Mouse (Mus musculus): Measurements from ENCODE around the gene Hexim1. TPM values are rescaled to one million over a fixed set of nuclear protein-coding genes. Genes with fewer than 3 reads are reported as not detected.

Hexim1 gene
- polyA plus RNA-seq, 1 experiment from 2014 or later, result 5.4 TPM

- no peaks in the 10 kb centered on the region for H3K36me3 ChIP-seq
- peak overlapping the region; percentile 70 for H3K4me2 ChIP-seq
- H3K4me3 ChIP-seq (replicated peaks), result peak overlapping the region; percentile 92
- WGBS, result under 1% methylated on average over 48 of the region's 58 CpGs
- H3K9me3 ChIP-seq, result no peaks in the 10 kb centered on the region
- ATAC-seq (ENCODE audit: insufficient read depth, low FRiP score, low read depth), result peak; percentile 93
- no peaks in the 10 kb centered on the region for H3K27me3 ChIP-seq (replicated peaks)
- peak overlapping the region; percentile 97 for H3K27ac ChIP-seq
- H3K4me1 ChIP-seq, result peaks cover 24% of the 10 kb centered on the region
- H3K9ac ChIP-seq, result peak overlapping the region; percentile 99
These were observed 16.8 kb downstream of the Hexim1 start for GRCm38 (mm10) chr11:103132576-103133455.

- H3K9me3 ChIP-seq, result no peaks in the 10 kb centered on the region
- peaks cover 3% of the 10 kb centered on the region; the same call in 1 of the 2 replicates for H3K36me3 ChIP-seq
- H3K4me3 ChIP-seq (replicated peaks), result peak overlapping the region; percentile 28
- H3K4me1 ChIP-seq, result peaks cover 24% of the 10 kb centered on the region
- H3K4me2 ChIP-seq, result peak overlapping the region; percentile 52
- no peak for ATAC-seq (ENCODE audit: insufficient read depth, low FRiP score, low read depth)
- no peaks in the 10 kb centered on the region for H3K27me3 ChIP-seq (replicated peaks)
- 49% methylated on average over 6 of the region's 6 CpGs for WGBS
- peak overlapping the region; percentile 80 for H3K27ac ChIP-seq
- peak overlapping the region; percentile 29; the same call in 1 of the 2 replicates for H3K9ac ChIP-seq
These were observed 17.6 kb downstream of the Hexim1 start for GRCm38 (mm10) chr11:103133456-103134185.

DNA sequence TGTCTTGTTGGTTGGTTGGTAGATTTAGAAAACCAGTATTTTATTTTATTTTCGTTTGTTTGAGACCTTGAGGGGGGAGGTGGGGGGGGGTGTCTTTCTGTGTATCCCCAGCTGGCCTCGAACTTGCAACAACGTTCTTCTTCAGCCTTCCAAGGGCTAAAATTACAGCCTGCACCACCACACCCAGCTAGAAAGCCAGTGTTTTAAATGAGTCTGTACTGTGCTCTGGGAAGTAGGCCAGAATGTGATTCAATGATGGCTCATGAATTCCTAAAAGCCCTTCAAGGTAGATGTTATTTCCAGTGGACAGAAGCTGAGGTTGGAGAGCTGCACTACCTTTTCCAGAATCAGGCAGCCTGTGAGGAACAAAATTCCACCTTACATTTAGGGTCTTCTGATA is 18.2 kb downstream of the Hexim1 start:
- Histone ChIP-seq H3K9ac (no peak overlapping the region), H3K27ac (peak overlapping the region; percentile 80; the same call in 1 of the 2 replicates), H3K27me3 (replicated peaks) (no peaks in the 10 kb centered on the region), H3K4me3 (replicated peaks) (no peak overlapping the region), H3K36me3 (peaks cover 6% of the 10 kb centered on the region; the same call in 1 of the 2 replicates), H3K4me2 (no peak overlapping the region), H3K4me1 (peaks cover 24% of the 10 kb centered on the region), H3K9me3 (no peaks in the 10 kb centered on the region)
- ATAC-seq (ENCODE audit: insufficient read depth, low FRiP score, low read depth), result no peak
- 70% methylated on average over 3 of the region's 3 CpGs for WGBS

GRCm38 (mm10) chr11:103136039-103136577 is 20.1 kb downstream of the Hexim1 start:
- Histone ChIP-seq H3K9ac (no peak overlapping the region), H3K4me1 (peaks cover 21% of the 10 kb centered on the region), H3K36me3 (peaks cover 6% of the 10 kb centered on the region; the same call in 1 of the 2 replicates), H3K9me3 (no peaks in the 10 kb centered on the region), H3K27me3 (replicated peaks) (no peaks in the 10 kb centered on the region), H3K4me3 (replicated peaks) (no peak overlapping the region), H3K4me2 (no peak overlapping the region), H3K27ac (no peak overlapping the region)
- ATAC-seq (ENCODE audit: insufficient read depth, low FRiP score, low read depth), result no peak
- 77% methylated on average over 8 of the region's 8 CpGs for WGBS

GRCm38 (mm10) chr11:103139951-103140762 is 24.1 kb downstream of the Hexim1 start:
- Histone ChIP-seq H3K27ac (peak overlapping the region; percentile 91), H3K9ac (no peak overlapping the region), H3K9me3 (no peaks in the 10 kb centered on the region), H3K36me3 (peaks cover 6% of the 10 kb centered on the region; the same call in 1 of the 2 replicates), H3K27me3 (replicated peaks) (no peaks in the 10 kb centered on the region), H3K4me1 (peaks cover 38% of the 10 kb centered on the region), H3K4me2 (no peak overlapping the region), H3K4me3 (replicated peaks) (no peak overlapping the region)
- no peak for ATAC-seq (ENCODE audit: insufficient read depth, low FRiP score, low read depth)
- 73% methylated on average over 14 of the region's 14 CpGs for WGBS

DNA sequence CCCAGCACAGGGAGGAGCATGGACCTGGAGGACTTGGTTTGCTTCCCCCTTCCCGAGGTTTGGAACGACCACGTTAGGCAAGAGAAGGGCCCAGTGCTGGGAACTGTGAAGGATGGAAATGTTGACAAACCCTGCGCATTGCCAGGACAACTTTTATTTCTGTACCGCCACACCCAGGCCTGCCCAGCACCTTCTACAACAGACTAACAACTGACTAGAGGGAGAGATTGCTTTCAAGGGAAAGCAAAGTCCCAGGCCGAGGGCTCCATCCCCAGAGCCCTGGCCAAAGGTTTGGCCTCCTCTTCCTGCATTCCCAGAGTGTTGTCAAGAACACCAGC is 24.7 kb downstream of the Hexim1 start:
- no peak overlapping the region for H3K4me3 ChIP-seq (replicated peaks)
- peak overlapping the region; percentile 91 for H3K27ac ChIP-seq
- ATAC-seq (ENCODE audit: insufficient read depth, low FRiP score, low read depth), result no peak
- H3K4me2 ChIP-seq, result no peak overlapping the region
- H3K4me1 ChIP-seq, result peaks cover 38% of the 10 kb centered on the region
- H3K36me3 ChIP-seq, result peaks cover 6% of the 10 kb centered on the region; the same call in 1 of the 2 replicates
- no peak overlapping the region for H3K9ac ChIP-seq
- 31% methylated on average over 6 of the region's 6 CpGs for WGBS
- H3K9me3 ChIP-seq, result no peaks in the 10 kb centered on the region
- H3K27me3 ChIP-seq (replicated peaks), result no peaks in the 10 kb centered on the region

DNA sequence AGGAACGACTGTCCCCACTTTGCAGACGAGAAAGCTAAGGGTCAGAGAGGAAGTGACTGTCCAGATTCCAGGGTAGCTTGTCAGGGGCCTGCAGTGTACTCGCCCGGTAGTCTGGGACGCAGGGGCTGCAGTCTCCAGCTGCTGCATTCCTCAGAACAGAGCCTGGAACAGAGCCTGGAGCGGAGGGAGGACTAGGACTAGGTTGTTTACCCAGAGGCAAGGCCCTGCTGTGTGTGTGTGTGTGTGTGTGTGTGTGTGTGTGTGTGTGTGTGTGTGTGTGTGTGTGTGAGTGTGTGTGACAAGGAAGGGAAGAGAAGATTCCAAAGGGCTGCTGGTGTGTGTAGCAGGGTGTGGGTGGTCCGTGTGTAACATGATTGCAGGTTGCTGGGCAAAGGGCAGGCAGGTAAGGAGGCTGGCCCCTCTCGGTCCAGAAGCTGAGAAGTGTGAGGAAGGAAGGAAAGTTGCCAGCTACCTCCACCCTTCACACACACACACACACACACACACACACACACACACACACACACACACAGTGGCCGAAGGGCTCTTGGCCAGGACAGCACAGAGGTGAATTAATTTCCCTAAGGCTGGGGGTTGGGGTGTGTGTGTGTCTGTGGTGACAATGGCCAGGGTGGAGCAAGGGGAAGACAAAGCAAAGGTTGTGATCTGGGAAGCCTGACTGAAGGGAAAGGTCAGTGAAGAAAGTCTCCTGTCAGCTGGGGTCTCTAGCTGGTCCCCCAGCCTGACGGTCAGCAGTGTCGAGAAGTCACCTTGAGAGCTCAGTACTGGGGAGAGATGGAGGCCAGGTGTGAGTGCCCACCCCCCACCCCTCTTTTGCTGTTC is 25.3 kb downstream of the Hexim1 start:
- H3K4me2 ChIP-seq, result peak overlapping the region; percentile 30; the same call in 1 of the 2 replicates
- H3K9me3 ChIP-seq, result no peaks in the 10 kb centered on the region
- peak overlapping the region; percentile 91 for H3K27ac ChIP-seq
- H3K9ac ChIP-seq, result no peak overlapping the region
- H3K27me3 ChIP-seq (replicated peaks), result no peaks in the 10 kb centered on the region
- H3K36me3 ChIP-seq, result peaks cover 6% of the 10 kb centered on the region; the same call in 1 of the 2 replicates
- 15% methylated on average over 11 of the region's 11 CpGs for WGBS
- H3K4me1 ChIP-seq, result peaks cover 38% of the 10 kb centered on the region
- no peak overlapping the region for H3K4me3 ChIP-seq (replicated peaks)
- peak; percentile 75 for ATAC-seq (ENCODE audit: insufficient read depth, low FRiP score, low read depth)

GRCm38 (mm10) chr11:103141944-103142255 is 25.9 kb downstream of the Hexim1 start:
- Histone ChIP-seq H3K27me3 (replicated peaks) (no peaks in the 10 kb centered on the region), H3K9me3 (no peaks in the 10 kb centered on the region), H3K4me2 (peak overlapping the region; percentile 30; the same call in 1 of the 2 replicates), H3K36me3 (peaks cover 6% of the 10 kb centered on the region; the same call in 1 of the 2 replicates), H3K27ac (peak overlapping the region; percentile 91), H3K4me3 (replicated peaks) (no peak overlapping the region), H3K9ac (no peak overlapping the region), H3K4me1 (peaks cover 38% of the 10 kb centered on the region)
- 25% methylated on average over 1 of the region's 1 CpGs for WGBS
- peak; percentile 12; the same call in 1 of the 2 replicates for ATAC-seq (ENCODE audit: insufficient read depth, low FRiP score, low read depth)

DNA sequence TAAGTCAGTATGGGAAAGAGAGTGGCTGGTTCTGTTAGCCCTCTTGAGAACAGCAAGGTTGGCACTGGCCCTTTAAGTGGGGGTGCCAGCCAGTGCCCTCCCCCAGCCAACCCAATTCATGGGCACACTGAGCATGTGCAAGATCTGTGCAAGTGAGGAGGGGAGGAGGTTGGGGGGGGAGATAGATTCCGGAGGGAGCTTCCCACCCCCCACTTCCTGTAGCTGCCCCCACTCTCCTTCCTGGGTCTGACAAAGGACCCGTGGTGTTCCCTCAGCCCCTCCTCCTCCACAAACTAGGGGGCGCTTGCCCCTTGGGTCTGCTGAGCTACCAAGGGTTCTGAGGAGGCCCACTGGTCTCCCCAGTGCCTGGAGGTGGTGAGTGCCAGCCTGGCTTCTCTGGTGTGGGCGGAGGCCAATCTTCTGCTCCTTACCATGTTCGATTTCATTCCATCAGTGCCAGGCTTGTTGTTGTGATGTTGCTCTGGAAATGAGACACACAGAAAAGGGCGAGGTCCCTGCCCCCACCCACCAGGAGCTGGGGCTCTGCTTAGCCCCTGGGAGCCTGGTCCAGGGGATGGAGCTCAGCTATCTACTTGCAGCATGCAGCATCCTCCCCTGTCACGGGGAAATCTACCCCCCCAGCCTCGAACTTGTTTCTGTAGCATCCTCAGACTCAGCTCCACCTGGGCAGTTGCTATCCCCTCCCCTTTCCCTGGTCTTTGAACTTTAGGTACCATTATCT is 26.6 kb downstream of the Hexim1 start:
- Histone ChIP-seq H3K4me2 (peak overlapping the region; percentile 38), H3K27me3 (replicated peaks) (no peaks in the 10 kb centered on the region), H3K9me3 (no peaks in the 10 kb centered on the region), H3K36me3 (peaks cover 6% of the 10 kb centered on the region; the same call in 1 of the 2 replicates), H3K4me3 (replicated peaks) (no peak overlapping the region), H3K9ac (no peak overlapping the region), H3K4me1 (peaks cover 38% of the 10 kb centered on the region), H3K27ac (peak overlapping the region; percentile 91)
- 29% methylated on average over 8 of the region's 8 CpGs for WGBS
- ATAC-seq (ENCODE audit: insufficient read depth, low FRiP score, low read depth), result peak; percentile 43; the same call in 1 of the 2 replicates
